Mouse (Mus musculus) cerebellum, adult 2 months (tissue): Measurements from ENCODE around the gene Ubap1l.

Experiments
- CTCF ChIP-seq: fragments of 200-500 bp; IDR thresholded peaks from 2 replicates; pipeline ENCODE4 v1.5.1; 2011; ENCODE audit warnings: low read depth, mild to moderate bottlenecking, control low read depth, low read length, moderate library complexity, borderline replicate concordance; ENCODE audit not compliant: insufficient read depth
- POLR2A ChIP-seq: fragments of 200-500 bp; IDR thresholded peaks from 2 replicates; pipeline ENCODE4 v1.6.1; 2011; ENCODE audit warnings: low read length, control low read depth, borderline replicate concordance; ENCODE audit not compliant: insufficient read depth

DNA sequence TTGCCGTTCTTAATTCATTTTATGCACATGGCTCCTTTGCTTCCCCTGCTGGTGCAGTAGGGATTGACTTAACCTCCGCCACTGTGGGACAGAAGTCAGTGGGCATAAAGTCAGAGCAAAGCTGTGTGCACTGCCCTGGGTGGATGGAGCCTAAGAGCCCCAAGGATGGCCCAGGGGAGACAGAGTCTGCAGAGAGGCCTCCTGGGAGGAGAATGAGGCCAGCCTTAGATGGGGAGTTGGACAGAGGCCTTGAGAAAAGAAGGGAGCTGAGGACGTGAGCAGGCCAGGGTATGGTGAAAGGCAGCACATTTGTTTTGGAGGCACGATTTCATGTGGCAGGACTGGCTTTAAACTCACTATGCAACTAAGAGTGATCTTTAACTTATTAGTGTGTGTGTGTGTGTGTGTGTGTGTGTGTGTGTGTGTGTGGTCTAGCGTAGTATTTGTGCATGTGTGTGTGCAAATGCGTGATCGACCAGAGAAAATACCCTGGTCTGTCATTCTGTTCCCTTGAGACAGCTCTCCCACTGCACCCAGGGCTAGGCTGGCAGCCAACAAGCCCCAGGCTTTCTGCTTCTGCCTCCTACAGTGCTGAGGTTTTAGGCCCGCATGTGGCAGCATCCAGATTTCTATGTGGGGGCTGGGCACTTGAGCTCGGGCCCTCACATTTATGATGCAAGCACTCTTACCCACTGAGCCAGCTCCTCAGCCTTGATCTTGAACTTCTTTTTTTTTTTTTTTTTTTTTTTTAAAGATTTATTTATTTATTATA lies 14.5 kb downstream of the Ubap1l start:
- TF ChIP-seq POLR2A (no peak), CTCF (no peak)
